Mouse (Mus musculus) ES-E14 (cell line): ENCODE results near the gene Prkcb. TPM values are rescaled to one million over a fixed set of nuclear protein-coding genes. Genes with fewer than 3 reads are reported as not detected.

Experiments used
- DNase-seq: peaks from one replicate; pipeline ENCODE4 v3.0.0-alpha.2; 2013; ENCODE audit warnings: low read depth, low spot score
- H3K27ac ChIP-seq: 2 replicates; pipeline ENCODE4 v1.5.1; 2012; ENCODE audit warnings: low read depth, mild to moderate bottlenecking, low read length, moderate library complexity, mixed read lengths; ENCODE audit not compliant: poor library complexity, insufficient read depth, severe bottlenecking
- H3K36me3 ChIP-seq: 2 replicates; pipeline ENCODE4 v1.6.1; 2012; ENCODE audit warnings: mild to moderate bottlenecking, low read length, moderate library complexity, mixed read lengths; ENCODE audit not compliant: control insufficient read depth, poor library complexity, insufficient read depth, severe bottlenecking
- H3K4me1 ChIP-seq, 2 experiments: fragments of 150-350 bp in 1 of 2; sonication (generic) in 1 of 2; 2 replicates each; pipeline ENCODE4 v1.6.1; 2012; ENCODE audit warnings: low read length in 2 of 2, mild to moderate bottlenecking in 1 of 2, mixed read lengths in 1 of 2; ENCODE audit not compliant: control insufficient read depth in 2 of 2, insufficient read depth in 2 of 2, poor library complexity in 1 of 2
- H3K4me3 ChIP-seq, 2 experiments: fragments of 150-350 bp in 1 of 2; sonication (generic) in 1 of 2; 2 replicates each; pipeline ENCODE4 v1.5.1; 2012; ENCODE audit warnings: low read length in 2 of 2, low read depth in 1 of 2, mild to moderate bottlenecking in 1 of 2, mixed read lengths in 1 of 2; ENCODE audit not compliant: insufficient read depth in 1 of 2, poor library complexity in 1 of 2, severe bottlenecking in 1 of 2
- H3K9ac ChIP-seq: 2 replicates; pipeline ENCODE4 v1.6.1; 2012; ENCODE audit warnings: low read depth, mild to moderate bottlenecking, low read length, mixed read lengths; ENCODE audit not compliant: poor library complexity, insufficient read depth, severe bottlenecking
- H3K9me3 ChIP-seq: fragments of 150-350 bp; sonication (generic); 2 replicates; pipeline ENCODE4 v1.6.1; 2012; ENCODE audit warnings: low read depth, mild to moderate bottlenecking, low read length; ENCODE audit not compliant: control insufficient read depth, insufficient read depth
- CHD2 ChIP-seq: IDR thresholded peaks from 2 replicates; pipeline ENCODE4 v1.6.1; 2014; ENCODE audit warnings: mild to moderate bottlenecking, low read depth, low read length, inconsistent platforms
- HCFC1 ChIP-seq: IDR thresholded peaks from 2 replicates; pipeline ENCODE4 v1.6.1; 2012; ENCODE audit warnings: low read length, inconsistent platforms, borderline replicate concordance; ENCODE audit not compliant: insufficient read depth
- MAFK ChIP-seq: IDR thresholded peaks from 2 replicates; pipeline ENCODE4 v1.6.1; 2014; ENCODE audit warnings: mild to moderate bottlenecking, low read depth, low read length, inconsistent platforms; ENCODE audit not compliant: insufficient read depth
- ZC3H11A ChIP-seq: IDR thresholded peaks from 2 replicates; pipeline ENCODE4 v1.6.1; 2012; ENCODE audit warnings: low read depth, mild to moderate bottlenecking, inconsistent platforms, low read length, borderline replicate concordance
- ZNF384 ChIP-seq: IDR thresholded peaks from 2 replicates; pipeline ENCODE4 v1.6.1; 2012; ENCODE audit warnings: low read depth, low read length, inconsistent platforms
- in situ Hi-C, 2 experiments: fragments of 600-800 bp; cut with MboI; formaldehyde crosslinking; loops; one replicate each; pipeline ENCODE4 v1.15.1; 2025; ENCODE audit warnings: low sequenced_read_pairs in 2 of 2, inconsistent platforms in 1 of 2; ENCODE audit not compliant: unreplicated experiment in 2 of 2
- total RNA-seq: library from RNA; depleted of rRNA; stranded (reverse); fragments of 300-350 nt; gene quantifications from 2 replicates; pipeline ENCODE4 v1.2.3, GENCODE M21; 2012; rRNA removed

The Prkcb gene
- total RNA-seq, 1 experiment, result 6.1 TPM

DNA sequence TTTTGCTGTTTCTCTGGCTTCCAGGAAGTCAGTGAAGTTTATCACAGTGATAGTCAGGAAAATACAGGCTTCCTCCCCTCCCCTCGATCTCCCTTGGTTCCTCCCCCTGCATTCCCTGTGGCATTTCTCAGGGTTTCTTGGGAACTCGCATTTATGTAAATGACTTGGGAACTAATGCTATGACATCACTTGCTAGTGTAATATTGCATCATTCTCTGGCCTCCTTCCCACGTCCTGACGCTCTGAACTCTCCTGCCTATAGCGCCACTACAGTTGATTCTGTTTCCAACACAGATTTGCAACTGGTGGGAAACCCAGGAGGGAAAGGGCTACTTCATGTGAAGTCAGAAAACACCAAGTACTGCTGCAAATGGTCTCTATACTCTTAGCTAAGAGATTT, 384.4 kb downstream of the Prkcb start:
- Histone ChIP-seq H3K4me3 (no peak overlapping the region), H3K27ac (no peak overlapping the region), H3K9ac (no peak overlapping the region), H3K36me3 (no peaks in the 10 kb centered on the region), H3K9me3 (no peaks in the 10 kb centered on the region), H3K4me1 (peaks cover 0 to 2% of the 10 kb centered on the region in 2 experiments; a peak in 1 of 4 replicates)
- no peak for DNase-seq
- in situ Hi-C loops, result no loop called here
- TF ChIP-seq ZC3H11A (no peak), HCFC1 (no peak), MAFK (no peak), CHD2 (no peak), ZNF384 (no peak)

DNA sequence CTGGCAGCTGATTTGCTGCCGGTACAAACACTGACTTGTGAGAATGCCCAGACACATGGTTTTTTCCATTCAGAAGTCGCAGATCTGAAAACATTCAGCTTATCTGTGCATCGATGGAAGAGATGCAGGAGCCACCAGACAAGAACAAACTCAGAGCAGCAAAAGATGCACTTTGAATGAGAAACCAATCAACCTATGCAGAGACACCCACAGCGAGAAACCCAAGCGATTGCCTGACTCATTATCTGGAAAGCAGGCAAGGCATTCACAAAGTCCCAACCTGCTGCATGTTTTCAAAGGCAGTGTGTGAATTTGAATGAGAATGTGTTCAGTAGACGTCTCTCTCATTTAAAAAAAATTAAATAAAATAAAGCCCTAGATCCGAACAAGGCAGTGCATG, 386.7 kb downstream of the Prkcb start:
- Histone ChIP-seq H3K4me3 (no peak overlapping the region), H3K9ac (no peak overlapping the region), H3K27ac (no peak overlapping the region), H3K9me3 (no peaks in the 10 kb centered on the region), H3K4me1 (peaks cover 0 to 2% of the 10 kb centered on the region in 2 experiments; a peak in 1 of 4 replicates), H3K36me3 (no peaks in the 10 kb centered on the region)
- no peak for DNase-seq
- in situ Hi-C loops, result no loop called here
- TF ChIP-seq MAFK, result no peak
- no peak for TF ChIP-seq ZC3H11A
- no peak for TF ChIP-seq ZNF384
- TF ChIP-seq HCFC1, result no peak
- TF ChIP-seq CHD2, result no peak

Other genes with a start within 250 kb of the Prkcb start
- 56.1 and 70.7 TPM in 2 replicates for gene Ubfd1, start 221.6 kb upstream of the Prkcb start, total RNA-seq
- 18.6 and 20.5 TPM in 2 replicates for gene Ears2, start 221.5 kb upstream of the Prkcb start, total RNA-seq
- 113 and 151 TPM in 2 replicates for gene Ndufab1, start 186.9 kb upstream of the Prkcb start, total RNA-seq
- gene Palb2, start 155.8 kb upstream of the Prkcb start, total RNA-seq, result 21.0 and 24.4 TPM in 2 replicates
- 34.8 and 46.0 TPM in 2 replicates for gene Dctn5, start 155.7 kb upstream of the Prkcb start, total RNA-seq
- gene Plk1, start 129.3 kb upstream of the Prkcb start, total RNA-seq, result 66.1 and 73.8 TPM in 2 replicates
- gene Ern2, start 102.5 kb upstream of the Prkcb start, total RNA-seq, result 0.11 TPM in 1 of 2 replicates, not detected in the other
- gene Chp2, start 69.3 kb upstream of the Prkcb start, total RNA-seq, result 0.16 TPM in 1 of 2 replicates, not detected in the other